Mouse (Mus musculus) urinary bladder, postnatal 10 days (tissue): ENCODE results near the gene Rp2.

ENCODE experiments used
- DNase-seq: peaks from one replicate; pipeline ENCODE4 v3.0.0; 2022; ENCODE audit warnings: low spot score

The Rp2 gene

DNA sequence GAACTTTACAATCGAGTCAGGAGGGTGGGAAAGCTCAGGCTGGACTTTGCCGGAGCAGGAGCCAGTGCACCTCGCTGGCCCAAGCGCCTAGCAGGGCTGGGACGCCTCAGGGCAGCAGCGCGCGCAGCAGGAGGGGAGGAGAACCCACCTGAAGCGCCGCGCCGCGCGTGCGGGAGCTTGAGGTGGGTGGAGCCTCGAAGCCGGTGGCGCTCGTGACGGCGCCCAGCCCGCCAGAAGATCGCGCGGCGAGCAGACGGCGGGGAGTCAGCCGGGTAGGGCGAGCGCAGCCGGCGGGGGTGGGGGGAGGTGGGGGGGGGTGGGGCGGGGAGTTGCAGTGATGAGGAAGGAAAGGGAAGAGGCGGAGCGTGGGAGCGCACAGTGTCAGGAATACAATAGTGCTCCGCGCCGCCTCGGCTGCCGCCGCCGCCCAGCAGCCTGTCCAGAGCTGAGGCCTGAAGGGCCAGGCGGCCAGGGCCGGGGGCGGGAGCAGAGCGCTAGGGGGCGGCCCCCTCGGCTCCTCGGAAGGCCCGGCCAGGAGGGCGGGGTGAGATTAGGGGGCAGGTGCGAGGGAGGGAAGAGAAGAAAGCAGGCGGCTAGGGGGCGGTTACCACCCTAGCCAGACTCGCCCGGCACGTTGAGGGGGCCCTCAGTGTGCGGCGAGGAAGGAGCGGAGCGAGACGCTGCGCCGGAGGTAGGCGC, 61.0 kb downstream of the Rp2 start, which contains the start of gene Jade3:
Gene Jade3 (plus strand): TSS at position 549 of the 699 bp plus-strand sequence.
- DNase-seq = peak; percentile 12

DNA sequence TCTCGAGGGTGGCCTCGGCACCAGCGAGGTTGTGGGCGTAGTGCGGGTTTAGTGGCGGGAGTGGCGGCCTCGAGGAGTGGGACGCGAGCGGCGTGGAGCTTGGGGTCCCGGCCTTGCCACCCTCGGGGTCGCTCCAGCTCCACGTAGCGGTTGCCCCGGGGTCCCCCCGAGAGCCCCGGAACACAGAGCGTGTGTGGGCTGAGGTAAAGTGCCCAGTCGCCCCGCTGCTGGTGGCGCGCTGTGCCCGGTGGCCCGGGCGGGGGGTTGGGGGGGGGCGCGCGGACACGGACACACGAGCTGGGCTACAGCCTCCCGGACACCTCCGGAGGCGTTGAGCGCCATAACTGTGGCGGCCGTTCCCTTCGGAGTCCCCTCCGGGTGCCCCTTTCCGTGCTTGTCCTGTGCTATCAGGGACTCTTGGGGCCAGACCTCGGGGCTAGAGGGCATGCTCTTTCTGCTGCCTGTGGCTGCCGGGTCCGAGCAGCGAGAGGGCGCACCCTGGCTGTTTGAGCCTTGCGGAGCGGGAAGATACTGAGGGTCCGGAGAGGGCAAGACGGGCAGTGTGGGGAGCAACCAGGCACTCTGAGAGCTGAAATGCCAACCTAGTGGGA, 61.7 kb downstream of the Rp2 start:
- DNase-seq = no peak
